Mouse (Mus musculus) mesoderm, embryonic 11.5 days (tissue): ENCODE measurements around the gene Stox2.
A peak's percentile ranks its signal among the peaks of the same experiment; 100 is the strongest.

Source experiments
- DNase-seq: peaks from one replicate; pipeline ENCODE4 v3.0.0-alpha.2; 2012; ENCODE audit warnings: low read depth, low spot score

The Stox2 gene

GRCm38 (mm10) chr8:47354523-47355168 is 91.5 kb downstream of the Stox2 start:
- no peak for DNase-seq

DNA sequence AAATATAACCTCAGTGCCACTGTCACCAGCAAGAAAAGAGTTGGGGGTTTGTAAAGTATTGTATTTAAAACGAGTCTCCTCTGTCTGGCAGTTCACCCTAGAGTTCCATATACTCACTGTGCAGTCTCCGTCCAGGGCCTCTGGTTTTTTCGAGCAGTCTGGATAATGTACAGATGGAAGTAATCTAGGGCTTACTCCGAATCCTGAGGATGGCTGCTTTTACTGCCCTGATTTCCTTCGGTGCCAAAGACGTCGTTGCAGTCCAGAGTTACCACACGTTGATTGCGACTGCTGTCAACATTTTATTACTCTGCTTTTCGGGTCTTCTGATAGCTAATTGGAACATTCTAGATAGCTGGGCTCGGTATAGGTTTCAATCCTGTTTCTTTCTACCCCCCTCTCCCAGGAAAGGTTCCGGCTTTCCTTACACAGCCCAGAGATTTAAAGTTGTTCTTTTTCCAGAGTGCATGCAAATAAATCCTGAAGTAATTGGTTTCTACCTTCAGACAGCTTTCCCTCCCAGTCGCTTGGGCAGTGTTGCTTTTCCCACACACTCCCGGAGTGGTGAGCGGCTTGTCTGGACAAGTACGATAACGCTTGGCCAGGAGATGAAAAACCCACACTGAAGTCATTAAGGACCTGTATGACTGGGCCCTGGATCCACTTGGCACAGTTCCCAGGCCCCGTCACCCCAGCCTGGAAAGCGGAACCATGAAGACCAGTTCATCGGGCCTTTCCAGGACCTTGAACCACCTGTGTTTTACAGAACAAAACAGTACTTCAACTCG is 94.1 kb downstream of the Stox2 start:
- DNase-seq = no peak

GRCm38 (mm10) chr8:47349082-47349481 is 97.1 kb downstream of the Stox2 start:
- DNase-seq = no peak

DNA sequence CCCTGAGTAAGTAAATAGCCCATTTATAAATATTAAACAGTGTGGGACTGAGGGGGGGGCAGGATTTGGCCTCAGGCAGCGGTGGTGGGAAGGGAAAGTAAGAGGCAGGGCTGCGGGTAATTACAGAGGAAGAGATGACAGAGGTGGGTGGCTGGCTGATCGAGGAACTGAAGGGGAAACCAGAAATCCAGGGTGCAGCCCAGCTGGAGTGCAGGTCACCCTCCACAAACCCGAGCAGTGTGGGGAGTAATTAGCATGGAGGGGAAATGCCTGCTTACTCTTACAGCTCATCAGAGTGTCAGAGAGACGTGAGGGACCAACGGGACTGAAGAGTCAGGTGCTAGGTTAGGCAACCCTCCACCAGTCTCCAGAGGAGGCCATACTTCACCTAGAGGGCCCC is 98.4 kb downstream of the Stox2 start:
- DNase-seq = no peak

GRCm38 (mm10) chr8:47345772-47346103 is 100.4 kb downstream of the Stox2 start:
- DNase-seq = no peak

GRCm38 (mm10) chr8:47345085-47345771 is 100.9 kb downstream of the Stox2 start:
- no peak for DNase-seq

DNA sequence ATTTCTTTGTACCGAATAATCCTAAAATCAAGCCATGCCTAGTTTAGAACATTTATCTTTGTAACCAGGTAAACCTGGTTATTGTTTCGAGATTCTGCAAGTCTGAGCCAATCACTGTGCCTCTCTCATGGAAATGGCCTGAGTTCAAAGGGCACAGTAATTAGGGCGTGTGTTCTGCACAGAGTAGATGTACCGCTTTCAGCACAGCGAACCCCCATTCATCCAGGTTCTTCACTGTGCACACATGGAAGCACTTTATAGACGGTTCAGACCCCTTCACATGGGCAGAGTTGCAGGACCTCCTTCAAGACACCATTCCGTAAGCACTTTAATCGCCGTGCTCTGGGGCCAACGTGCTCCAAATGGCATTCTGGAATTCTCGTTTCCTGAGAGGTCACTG is 104.7 kb downstream of the Stox2 start:
- DNase-seq = no peak

- DNase-seq = no peak
Observed at GRCm38 (mm10) chr8:47338691-47339323, 107.4 kb downstream of the Stox2 start.

GRCm38 (mm10) chr8:47336433-47336832 is 109.7 kb downstream of the Stox2 start:
- no peak for DNase-seq

DNA sequence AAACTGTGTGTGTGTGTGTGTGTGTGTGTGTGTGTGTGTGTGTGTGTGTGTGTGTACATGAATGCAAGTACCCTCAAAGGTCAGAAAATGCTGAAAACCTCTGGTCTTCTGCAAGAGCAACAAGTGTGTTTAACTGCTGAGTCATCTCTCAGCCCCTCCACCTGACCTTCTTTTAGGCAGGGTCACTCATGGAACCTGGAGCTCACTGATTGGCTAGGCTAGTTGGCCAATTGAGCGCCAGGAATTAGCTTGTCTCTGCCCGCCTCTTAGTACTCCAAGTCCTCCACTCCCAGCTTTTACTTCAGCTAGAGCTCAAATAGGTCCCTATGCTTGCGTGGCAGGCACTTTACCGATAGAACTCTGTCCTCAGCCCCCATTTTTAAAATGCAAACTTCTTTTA is 110.2 kb downstream of the Stox2 start:
- DNase-seq = no peak

DNA sequence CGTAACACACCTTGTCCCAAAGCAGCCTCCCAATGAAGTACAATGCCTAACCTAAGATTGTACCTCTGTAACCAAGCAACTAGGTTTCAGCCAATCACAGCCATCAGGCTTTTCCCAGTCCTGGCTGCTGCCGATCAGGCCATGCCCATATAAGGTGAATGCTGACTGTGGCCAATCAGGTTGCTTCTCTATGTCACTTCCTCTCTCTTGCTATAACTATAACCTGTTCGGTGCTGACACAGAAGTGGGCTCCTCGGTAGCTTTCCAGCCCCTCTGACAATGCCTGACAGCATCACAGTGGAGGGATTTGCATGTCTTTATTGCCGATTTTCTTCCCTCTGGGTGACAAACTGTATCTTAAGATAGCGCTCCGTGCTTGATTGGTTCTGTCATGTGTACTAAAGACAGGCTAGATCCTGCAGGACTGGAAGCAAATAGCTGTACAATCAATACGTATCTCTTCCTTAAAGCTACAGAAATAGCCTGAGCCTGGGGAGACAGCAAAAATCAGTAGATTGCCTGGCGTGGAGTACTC is 111.9 kb downstream of the Stox2 start:
- no peak for DNase-seq

DNA sequence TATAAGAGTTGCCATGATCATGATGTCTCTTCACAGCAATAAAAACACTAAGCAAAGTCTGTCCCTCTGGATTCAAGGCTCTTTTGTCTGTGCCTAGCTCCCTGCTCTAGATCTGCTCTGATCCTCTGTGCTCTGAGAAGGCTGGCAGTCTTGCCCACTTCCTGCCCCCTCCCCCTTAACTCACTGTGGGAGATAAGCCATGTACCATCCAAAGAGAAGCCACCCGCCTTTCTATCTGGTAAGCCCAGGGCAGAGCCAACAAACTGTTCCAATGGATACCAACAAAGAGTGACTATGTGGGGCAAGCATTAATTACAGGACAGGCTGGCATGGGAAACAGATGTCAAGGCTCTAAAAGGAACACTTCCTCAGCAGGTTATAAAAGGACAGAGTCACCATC is 113.2 kb downstream of the Stox2 start:
- DNase-seq = no peak

GRCm38 (mm10) chr8:47330982-47331381 is 115.2 kb downstream of the Stox2 start:
- no peak for DNase-seq

GRCm38 (mm10) chr8:47326348-47326747 is 119.8 kb downstream of the Stox2 start:
- no peak for DNase-seq

DNA sequence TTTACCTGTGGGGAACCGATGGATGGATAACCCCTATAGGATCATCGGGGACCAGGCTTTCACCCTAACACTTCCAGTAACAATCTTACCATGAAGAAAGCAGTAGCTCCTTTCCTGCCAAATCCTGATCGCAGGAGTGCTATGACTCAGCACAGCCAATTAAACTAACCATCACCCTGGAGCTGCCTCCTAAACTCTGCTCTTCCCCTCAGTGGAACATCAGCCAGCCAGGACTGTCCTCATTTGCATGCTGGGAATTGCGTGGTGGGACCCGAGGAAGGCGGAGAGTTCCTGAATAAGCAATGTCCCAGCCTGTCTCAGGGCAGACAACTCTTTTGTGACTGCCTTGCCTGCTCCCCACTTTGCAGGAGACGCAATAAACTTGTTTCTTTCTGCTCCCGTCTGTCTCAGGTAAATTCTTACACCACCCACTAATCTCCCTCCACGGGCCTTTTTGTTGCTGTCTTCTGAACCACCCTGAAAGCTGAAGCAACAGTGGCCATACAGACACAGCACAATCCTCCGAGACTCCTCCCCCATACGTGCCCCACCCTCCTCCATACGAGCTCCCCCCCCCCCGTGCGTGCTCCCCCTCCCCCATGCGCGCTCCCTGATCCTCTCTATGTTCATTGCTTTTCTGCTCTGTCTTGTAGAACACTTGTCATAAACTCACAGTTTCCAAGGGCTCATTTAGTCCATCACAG is 121.9 kb downstream of the Stox2 start:
- no peak for DNase-seq

DNA sequence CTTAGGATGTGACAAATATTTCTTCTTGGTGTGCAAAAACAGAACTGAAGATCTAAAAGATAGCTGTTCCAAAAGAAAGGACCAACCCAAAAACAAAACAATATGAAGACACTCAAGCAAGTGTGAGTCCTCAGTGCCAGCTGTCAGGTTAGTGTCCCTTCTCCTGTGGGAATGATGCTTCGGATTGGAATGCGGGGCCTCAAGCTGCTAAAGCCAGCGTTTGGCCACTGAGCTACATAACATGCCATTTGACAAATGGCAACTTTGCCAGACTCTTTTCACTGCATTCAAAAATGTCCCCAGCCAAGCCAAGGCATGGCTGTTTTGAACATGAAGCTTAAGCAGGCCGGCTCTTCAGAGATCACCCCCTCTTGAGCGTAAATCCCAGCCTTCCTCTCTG is 124.9 kb downstream of the Stox2 start:
- peak; percentile 47 for DNase-seq

DNA sequence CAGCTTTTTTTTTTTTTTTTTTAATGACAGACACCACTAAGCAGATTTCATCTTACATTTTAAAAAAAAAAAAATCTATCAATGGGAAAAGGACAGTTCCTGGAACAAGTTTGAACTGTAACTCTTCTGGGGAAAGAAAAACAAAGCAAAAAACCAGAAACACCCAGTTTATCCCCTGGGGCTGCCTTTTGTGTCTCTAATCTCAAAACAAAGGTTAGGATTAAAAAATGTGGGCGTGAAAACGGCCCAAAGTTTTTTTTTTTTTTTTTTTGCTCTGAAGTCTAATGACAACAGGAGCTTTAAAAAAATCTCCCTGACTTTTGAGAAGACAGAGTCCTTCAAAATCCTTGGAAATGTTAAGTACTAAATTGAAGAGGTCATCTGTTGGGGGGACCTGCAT is 125.5 kb downstream of the Stox2 start:
- no peak for DNase-seq

DNA sequence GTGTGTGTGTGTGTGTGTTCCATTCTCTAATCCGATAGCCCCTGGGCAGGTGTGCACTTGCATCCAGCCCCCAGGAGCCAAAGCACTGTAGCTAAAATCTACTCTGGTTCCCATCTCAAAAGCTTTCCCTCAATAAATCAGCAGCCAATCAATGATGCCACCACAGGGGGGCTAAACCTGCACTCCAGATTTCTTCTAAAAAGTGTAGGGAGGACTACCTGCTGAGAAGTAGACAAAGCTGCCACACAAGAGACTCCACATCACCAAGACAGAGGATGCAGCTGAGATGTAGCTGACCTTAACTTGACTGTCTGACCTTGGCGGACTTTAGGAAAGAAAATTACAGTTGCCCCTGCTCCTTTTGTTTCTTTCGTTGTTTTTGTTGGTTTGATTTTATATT is 127.7 kb downstream of the Stox2 start:
- DNase-seq = no peak

GRCm38 (mm10) chr8:47308176-47308575 is 138.0 kb downstream of the Stox2 start:
- no peak for DNase-seq

- DNase-seq = no peak
Observed at GRCm38 (mm10) chr8:47306372-47306771, 139.8 kb downstream of the Stox2 start.

- DNase-seq = no peak
Observed at GRCm38 (mm10) chr8:47305880-47306279, 140.3 kb downstream of the Stox2 start.

- no peak for DNase-seq
Observed at GRCm38 (mm10) chr8:47298460-47298859, 147.7 kb downstream of the Stox2 start.
